Mouse (Mus musculus): Measurements from ENCODE around the gene Aldh1a1. TPM values are rescaled to one million over a fixed set of nuclear protein-coding genes. Genes with fewer than 3 reads are reported as not detected.

The Aldh1a1 gene
- total RNA-seq, 2 experiments from 2014 or later, result 8.8 to 8.9 TPM

GRCm38 (mm10) chr19:20650008-20650407, 157.5 kb downstream of the Aldh1a1 start:
- no peak for DNase-seq (ENCODE audit: low spot score in 2 of 2)

- DNase-seq (ENCODE audit: low spot score in 2 of 2), result no peak
Measured at GRCm38 (mm10) chr19:20653082-20653676, 160.7 kb downstream of the Aldh1a1 start.

- DNase-seq (ENCODE audit: low spot score in 2 of 2), result no peak
Measured at GRCm38 (mm10) chr19:20654141-20654873, 161.8 kb downstream of the Aldh1a1 start.

GRCm38 (mm10) chr19:20677697-20678355, 185.3 kb downstream of the Aldh1a1 start:
- no peak for DNase-seq (ENCODE audit: low spot score in 2 of 2)

Other genes with a start within 250 kb of the Aldh1a1 start
- 10 to 100 TPM; 45.6 to 52.9 TPM for gene Anxa1, start 101.8 kb upstream of the Aldh1a1 start, total RNA-seq (2021)
- 1 to 10 TPM; 1.0 to 1.1 TPM for gene Aldh1a7, start 234.8 kb downstream of the Aldh1a1 start, total RNA-seq (2021)

All from gastrocnemius, postnatal 4 days (tissue).